Mouse (Mus musculus) lung, postnatal 0 days (tissue): ENCODE measurements around the gene Camk2b.

Experiments
- CTCF ChIP-seq: IDR thresholded peaks from 2 replicates; pipeline ENCODE4 v1.5.1; 2016; ENCODE audit warnings: antibody characterized with exemption, mild to moderate bottlenecking
- EP300 ChIP-seq: IDR thresholded peaks from 2 replicates; pipeline ENCODE4 v1.6.1; 2016; ENCODE audit warnings: antibody characterized with exemption, mild to moderate bottlenecking, control low read depth

DNA sequence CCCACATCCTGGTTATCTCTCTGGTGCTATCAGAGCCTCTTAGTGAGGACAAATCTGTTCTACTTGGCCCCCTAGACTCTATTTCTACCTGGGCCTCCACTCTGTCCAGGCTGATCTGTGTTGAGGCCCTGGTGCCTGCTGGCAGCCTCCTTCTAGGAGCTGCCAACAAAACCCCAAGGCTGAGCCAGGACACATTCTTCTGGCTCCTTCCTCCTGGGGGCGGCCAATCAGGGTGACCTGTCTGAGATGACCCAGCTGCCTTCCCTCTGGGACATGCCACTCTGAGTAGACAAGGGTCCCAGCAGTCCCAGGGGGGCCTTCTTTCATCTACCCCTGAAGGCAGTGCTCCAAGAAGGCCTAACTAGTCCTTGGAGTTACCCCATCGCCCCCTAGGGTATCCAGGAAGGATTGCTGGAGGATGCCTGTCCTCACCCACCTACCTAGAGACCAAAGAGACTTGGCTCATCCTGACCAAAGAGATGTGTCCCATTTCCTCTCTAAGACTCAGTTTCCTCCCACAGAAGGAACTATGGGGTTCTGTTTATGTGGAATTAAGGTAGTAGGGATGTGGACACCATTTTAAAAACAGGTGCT is 63.0 kb downstream of the Camk2b start:
- no peak for TF ChIP-seq EP300
- peak; percentile 56 for TF ChIP-seq CTCF
